Mouse (Mus musculus) brain, embryonic 18.5 days (tissue): Measurements from ENCODE around the gene Adora1.
"Not testable (repeated sequence)": the region's sequence is repeated elsewhere in the genome, so short reads cannot be mapped to it uniquely, and the experiment has no call there.

Experiments
- DNase-seq: peaks from one replicate; pipeline ENCODE4 v3.0.0-alpha.2; 2012; ENCODE audit warnings: low read depth, low spot score

The Adora1 gene

GRCm38 (mm10) chr1:134235391-134235921 lies at the start of gene Adora1:
Gene Adora1 (minus strand): TSS chr1:134235431.
- DNase-seq, result no peak

- DNase-seq, result no peak
Measured at GRCm38 (mm10) chr1:134283108-134283507, 47.9 kb upstream of the Adora1 start.

DNA sequence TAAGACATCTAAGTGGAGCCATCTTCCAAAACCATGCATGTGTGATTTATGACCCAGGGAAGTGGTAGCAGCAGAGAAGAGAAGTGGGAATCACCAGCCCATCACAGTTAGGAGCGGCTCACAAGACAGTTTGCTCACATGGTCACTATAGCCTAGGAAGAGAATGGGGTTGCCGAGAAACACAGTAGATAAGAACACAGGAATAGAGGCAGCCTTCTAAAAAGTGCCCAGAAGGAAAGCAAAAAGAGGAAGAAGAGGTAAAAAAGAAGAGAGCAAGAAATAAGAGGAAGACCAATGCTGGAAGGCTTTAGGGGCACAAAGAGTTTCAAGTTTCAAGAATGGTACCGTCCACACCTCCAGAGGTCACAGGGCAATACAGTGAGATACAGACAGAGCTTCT lies 47.1 kb upstream of the Adora1 start:
- DNase-seq, result no peak

DNA sequence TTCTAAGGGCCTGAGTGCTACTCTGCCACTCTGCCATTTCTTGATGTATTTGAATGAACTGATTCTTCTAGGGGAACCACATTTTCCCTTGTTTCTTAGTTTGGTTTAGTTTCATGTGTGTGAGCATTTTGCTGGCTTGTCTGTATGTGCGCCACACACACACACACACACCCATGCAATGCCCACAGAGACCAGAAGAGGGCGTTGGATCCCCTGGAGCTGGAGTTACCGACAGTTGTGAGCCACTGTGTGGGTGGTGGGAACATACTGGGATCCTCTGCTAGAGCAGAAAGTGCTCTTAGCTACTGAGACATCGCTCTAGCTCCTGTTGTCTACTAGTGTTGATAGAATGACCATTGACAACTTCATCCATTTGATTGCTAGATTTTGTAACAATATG lies 46.3 kb upstream of the Adora1 start:
- no peak for DNase-seq

DNA sequence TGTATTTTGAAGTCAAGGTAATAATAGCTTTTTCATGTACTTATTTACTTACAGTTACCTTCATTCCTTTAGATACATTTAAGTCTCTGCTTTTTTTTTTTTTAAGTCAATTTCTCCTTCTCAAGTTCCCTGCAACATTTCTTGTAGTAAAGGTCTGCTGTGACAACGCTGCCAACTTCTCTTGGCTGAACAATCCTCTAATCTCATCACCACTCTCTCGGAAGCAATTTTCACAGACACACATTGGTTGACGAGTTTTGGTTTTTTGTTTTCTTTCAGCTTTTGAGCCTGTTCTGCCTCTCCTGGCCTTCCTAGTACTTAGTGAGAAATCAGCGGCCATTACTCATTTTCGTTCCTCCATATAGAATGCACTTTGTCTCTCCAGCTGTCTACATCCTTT lies 44.9 kb upstream of the Adora1 start:
- no peak for DNase-seq

GRCm38 (mm10) chr1:134276823-134277222 lies 41.6 kb upstream of the Adora1 start:
- no peak for DNase-seq

DNA sequence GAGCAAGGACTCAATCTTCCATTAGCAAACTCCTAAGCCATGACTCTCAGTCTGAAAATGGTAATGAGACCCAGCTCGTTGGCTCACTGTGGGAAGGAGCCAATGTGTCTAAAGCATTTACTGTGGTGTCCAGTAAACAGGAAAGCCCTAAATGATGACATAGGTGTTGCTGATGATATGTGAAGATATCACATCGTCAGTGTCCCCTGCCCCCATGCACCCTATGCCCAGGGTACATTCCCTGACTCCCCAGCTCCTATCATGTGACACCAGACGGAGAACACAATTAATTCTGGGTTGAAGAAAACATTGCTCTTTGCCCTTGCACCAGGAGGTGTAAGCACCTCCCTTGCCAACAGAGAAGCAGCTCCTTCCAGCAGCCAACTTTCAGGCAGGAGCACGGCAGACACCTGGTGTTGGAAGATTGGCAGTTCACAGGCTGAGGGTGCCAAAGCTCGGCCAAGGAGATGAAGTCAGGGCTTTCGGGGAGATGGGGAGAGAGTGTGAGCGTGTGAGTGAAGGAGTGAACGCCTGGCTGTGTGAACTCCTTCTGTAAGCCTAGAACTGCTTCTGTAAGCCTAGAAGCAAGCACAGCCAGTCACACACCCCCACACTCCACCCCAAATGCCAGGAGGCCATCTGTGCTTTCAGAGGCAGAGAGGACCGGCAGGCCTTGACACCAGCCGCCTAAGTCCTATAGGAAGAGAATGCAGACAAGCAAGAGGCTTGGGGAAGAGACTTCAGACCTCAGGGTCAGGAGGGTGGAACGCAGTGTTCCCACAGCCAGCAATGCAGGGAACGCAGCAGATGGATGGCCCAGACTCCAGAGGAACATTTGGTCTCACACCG lies 40.6 kb upstream of the Adora1 start:
- DNase-seq, result no peak

DNA sequence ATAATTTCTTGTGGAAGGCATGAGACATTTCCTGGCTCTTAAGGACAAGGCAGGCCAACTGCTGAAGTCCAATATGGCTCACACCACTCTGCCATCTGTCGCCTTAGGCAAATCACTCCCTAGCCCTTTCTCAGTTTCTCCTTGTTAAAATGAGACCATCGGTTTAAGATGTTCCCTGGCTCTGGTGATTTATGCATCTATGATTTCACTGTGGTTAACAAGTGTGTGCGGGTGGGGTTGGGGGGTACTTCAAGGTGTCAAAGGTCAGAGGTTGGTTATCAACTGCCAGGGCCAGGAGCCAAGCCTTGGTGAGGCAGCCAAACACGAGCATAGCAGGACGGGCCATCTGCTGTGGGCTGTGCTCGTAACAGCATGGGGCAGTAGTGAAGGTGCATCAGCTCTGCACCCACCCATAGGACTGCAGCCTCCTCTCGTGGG lies 39.3 kb upstream of the Adora1 start:
- no peak for DNase-seq

DNA sequence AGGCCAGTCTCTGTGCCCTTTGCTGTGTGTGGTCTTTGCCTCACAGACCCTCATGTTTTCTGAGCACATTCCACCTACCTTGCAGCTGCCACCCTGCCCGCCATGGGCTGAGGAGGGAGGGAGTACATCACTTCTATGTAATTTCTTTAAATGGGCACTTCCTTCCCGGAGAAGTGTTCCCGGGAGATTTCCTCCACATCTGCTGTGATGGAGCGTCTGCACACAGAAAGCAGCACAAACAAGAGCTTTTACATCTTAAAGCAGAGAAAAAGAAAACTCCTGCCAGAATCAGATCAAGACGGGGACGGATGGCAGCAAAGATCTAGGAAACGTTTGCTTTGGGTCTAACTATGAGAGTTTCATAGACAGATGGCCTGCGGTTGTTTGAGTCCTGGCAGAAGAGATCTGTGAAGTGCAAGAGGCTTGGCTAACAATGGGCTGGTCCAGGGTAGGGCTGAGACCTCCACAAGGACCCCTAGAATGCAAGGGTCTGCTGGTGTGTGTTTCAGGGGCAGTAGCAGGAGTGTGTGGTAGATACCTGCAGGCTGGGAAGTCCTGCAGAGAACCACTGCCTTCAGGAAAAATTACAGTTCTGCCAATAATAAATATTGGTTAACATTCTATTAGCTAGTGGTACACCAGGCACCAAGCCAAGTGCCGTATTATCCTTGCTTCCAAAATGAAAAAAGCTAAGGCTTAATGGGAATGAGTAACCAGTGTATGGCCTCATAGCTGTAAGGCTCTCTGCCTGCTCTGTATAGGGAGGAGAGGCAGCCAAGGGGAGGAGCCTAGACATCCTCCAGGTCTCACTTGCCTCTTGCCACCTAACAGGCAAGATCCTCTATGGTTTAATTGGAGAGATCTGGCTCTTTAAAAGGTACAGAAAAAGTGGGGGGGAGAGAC lies 38.5 kb upstream of the Adora1 start:
- no peak for DNase-seq

DNA sequence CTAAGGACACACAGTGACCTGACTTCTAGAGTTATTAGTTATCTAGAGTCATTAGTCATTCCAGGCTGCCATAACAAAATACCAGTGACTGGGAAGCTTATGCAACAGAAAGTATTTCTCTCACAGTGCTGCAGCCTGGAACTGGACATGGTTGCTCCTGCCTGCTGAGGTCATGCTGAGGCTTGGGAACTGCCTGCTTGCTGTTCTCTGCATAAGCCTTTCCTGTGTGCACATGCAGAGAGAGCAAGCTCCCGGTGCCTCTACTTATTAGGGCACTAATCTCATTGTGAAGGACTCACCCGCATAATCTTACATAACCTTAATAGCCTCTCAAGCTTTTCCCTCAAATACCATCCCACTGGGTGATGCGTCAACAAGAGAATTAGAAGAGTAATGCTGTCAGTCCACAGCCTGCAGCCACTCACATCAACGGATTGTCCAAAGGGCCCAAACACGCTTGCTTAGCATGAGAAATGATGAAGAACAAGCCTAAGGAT lies 37.6 kb upstream of the Adora1 start:
- no peak for DNase-seq

GRCm38 (mm10) chr1:134270026-134270425 lies 34.8 kb upstream of the Adora1 start:
- DNase-seq, result no peak

GRCm38 (mm10) chr1:134265797-134266196 lies 30.6 kb upstream of the Adora1 start:
- DNase-seq, result no peak

DNA sequence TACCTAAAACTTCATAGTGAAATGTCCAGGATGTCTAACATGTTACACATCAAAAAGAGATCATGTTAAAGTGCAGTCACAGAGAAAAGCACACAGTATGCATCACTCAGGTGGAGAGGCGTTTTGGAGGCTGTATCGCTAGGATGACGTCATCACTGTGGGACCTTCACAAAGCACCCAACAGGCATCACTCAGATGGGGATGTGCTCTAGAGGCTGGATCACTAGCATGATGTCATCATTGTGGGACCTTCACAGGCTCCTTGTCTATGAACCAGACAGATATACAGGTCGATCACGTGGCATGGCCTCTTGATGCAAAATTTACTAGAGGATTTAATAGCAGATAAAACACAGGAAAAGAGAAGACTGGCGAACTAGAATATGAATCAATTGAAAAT lies 29.1 kb upstream of the Adora1 start:
- no peak for DNase-seq

GRCm38 (mm10) chr1:134249681-134250080 lies 14.4 kb upstream of the Adora1 start:
- not testable (repeated sequence) for DNase-seq

DNA sequence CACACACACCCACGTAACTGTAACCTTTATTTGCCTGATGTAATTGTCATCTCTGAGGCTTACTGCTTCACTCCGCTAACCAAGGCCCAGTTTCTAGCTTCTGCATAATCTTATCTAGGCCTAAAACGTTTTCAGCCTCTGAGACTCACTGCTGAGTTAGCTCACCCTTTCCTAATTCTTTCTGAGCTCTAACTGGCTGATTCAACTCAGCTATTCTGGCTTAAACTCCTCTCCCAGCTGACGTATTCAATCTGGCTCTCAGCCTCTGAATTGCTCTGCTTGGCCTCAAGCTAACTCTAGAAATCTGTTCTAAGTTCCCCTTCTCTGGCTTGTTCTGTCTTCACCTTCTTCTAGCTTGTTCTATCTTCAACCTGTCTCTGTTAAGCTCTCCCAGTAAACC lies 11.4 kb upstream of the Adora1 start:
- no peak for DNase-seq

DNA sequence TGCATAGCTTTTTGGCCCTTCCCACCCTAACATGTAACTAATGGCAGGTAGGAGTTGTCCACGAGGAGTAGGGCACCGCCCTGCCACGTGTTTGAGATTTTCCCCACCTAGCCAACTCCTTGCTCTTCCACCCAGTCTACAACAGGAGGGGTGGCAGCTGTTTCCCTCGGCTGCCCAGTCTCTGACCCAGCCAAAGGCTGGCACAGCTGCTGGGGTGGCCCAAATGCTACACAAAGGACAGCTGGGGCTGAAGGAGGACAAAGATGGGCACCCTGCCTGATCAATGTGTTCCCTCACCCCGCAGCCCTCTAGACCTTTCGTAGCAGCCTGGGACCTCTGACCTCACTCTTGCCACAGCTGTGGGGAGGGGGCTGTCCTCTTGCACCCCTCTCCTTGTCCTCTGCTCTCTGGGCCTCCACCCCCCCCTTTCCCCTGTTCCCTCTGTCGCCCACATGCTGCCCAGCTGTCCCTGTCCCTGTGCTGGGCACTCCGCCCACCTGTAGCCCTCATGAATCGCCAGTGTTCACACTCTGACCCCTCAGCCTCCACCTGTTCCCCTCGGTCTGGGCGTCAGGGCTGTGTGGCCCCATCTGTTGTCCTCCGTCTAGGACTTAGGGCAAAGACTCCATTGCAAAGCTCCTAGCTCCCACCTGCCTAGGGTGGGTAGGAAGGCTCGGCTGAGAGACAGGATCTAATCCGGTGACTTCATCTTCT lies 9.9 kb upstream of the Adora1 start:
- DNase-seq, result no peak

DNA sequence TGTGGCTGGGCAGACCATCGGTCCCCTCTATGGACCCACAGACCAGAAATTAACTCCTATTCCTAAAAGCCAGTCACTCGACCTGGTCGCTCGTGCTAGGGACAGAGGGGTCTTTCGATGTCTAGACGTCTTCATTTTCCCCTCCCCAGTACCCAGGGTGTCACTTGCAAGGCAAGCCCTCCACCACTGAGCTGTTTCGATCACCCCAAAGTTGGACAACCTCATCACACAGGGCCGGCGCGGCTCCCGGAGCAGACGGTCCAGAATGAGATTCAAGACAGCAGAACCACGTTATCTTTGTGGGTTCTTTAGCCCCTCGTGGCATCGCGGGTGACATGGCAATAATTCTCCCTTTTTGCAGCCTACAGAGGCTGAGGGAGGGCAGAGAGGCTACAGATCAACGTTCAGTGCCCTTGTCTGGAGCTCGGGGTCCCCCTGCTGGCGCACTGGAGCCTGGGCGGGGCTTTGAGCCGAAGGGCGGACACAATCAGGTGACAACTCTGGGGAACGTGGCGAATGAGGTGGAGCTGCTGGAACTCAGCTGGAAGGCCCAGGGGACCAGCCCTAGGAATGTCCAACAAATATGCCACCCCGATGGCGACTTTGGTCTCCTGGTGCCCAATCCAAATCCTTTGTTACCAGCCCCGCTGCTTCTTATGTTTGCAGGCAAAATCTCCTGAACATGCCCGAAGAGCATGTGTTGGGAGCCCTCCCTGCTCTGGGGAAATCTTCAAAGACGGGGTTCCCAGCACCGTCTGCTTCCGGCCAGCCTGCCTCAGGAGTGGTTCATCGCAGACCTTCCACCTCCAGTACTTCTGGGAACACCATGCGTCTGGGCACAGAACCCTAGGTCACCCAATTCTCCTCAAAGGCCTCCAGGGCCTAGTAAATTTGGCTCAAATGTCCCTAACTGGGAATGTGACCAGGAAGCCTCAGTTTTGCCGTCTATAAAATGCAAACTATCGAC lies 9.0 kb upstream of the Adora1 start:
- DNase-seq, result no peak

DNA sequence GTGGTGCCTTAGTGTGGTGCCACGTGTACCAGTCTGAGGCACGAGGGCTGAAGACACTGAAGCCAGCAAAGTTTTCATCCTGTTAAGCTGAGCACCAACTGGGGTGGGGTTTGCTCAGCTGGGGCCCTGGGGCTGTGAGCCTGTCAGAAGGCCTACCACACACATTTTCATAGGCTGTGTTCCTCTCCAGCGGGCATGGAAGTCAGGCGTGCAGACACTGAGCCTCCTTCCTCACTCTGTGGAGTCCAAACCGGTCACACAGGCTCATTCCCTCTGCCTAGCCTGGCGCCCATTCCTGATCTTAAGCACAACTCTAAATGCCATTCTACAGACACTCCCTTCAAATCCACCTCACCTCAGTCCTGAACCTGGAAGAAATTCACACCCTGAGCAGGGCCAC lies 8.3 kb upstream of the Adora1 start:
- DNase-seq, result no peak

DNA sequence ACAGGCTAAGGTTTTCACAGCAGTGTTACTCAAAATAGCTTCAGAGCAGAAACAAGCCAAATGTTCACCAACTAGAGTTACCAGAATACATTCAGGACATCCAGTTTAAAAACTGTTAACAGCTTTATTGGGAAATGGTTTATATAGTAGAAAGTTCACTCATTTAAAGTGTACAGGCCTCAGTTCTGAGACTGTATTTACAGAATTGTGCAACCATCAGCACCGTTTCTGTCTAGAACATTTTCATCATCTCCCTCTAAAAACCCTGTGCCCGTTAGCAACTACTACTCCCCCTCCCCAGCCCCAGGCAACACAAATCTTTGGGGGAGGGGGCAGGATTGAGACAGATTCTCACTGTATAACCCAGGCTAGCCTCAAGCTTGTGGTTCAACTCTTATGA lies 7.1 kb upstream of the Adora1 start:
- DNase-seq, result no peak

- no peak for DNase-seq
Measured at GRCm38 (mm10) chr1:134241298-134241697, 6.1 kb upstream of the Adora1 start.
